Mouse (Mus musculus) adipocyte (in vitro differentiated cells): ENCODE measurements around the gene Chn2.
A peak's percentile ranks its signal among the peaks of the same experiment; 100 is the strongest.

ENCODE experiments used
- DNase-seq: peaks from one replicate; pipeline ENCODE4 v3.0.0-alpha.2; 2016; ENCODE audit warnings: low spot score

The Chn2 gene

DNA sequence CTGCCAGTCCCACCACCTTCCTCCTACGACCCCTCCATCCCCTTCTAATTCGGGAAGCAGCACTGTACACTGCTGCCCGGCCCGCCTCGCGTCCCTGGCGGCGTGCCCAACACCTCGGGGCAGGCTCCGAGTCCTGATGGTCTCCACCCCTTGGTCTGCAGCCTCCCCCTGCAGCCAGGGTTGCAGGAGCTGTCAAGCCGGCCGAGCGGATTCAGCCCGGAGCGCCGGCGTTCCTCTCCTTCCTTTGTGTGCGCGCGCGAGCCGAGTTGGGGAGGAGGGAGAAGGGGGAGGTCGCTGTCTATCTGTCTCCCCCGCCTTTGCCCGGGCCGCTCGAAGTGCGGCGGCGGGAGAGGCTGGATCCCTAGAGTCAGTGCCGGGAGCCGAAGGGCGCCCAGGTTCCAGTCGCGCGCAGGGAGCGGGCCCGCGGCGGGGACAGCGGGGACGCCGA, at the start of gene Chn2:
Chn2 (plus strand) TSS at position 198 of the 448 bp plus-strand sequence.
- DNase-seq: no peak

DNA sequence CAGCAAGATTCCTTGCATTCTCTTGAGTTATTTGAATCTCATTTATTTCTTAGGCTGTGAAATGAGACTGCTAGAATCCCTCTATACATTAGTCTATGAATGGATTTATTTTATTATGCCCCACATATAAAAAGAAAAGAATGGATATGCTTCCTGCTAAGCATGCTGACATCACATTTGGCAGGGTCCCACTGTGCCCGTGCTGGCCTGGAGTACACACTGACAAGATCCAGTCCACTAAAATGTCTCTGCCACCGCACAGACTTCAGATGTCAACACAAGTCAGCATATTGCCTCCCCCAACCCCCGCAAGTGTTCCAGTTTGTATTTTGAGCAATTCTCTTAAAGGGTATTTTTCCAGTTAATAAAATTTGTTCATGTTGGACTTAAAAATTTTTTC, 47.0 kb upstream of the Chn2 start:
- peak; percentile 23 for DNase-seq

DNA sequence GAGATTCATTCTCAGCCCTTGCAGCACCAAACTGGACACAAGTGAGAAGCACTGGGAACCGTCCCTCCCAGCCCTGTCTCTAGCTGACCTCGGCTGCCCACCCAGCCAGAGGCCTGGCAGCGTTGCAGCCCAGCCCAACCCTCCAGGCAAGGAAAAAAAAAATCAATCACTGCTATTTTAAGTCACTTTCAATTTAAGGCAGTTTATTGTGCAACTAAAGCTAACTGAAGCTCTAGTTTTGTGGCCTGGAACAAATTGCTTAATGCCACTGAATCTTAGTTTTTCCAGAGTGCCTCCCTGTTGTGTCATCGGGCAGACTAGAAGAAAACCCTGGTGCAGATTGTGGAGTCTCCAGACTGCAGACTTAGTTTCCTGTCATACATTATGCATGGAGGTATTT, 43.8 kb upstream of the Chn2 start:
- peak; percentile 84 for DNase-seq

DNA sequence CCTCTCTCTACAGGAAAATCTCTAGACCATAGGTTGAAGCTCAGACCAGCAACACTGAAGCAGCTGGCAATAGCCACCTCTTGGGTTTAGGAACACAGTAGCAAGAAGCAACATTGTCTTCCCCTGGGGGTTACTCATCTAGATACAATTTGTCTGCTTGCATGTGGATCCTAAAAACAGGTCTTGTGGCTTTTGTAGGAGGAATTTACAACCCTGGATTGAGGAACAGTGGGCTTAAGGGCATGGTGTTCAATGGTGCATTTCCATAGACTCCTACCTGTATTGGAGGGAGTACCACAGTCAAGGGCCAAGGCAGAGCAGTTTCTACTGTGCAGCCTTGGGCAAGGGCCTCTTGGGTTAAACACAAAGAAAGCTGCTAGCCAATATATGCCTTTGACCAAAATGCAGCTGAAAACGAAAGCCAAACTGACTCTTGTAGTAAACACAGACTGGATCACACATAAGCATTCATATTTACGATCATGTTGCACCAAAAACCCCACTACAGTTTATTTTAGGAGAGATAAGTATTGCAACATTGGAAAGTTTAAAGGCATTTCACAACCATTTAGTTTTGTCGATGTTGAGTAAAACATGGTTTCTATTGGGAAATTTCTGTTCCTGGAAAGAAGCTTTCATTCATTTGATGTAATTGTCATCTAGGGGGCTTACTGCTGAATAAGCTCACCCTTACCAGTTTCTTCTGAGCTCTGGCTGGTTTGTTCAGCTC, 43.0 kb upstream of the Chn2 start:
- peak; percentile 68 for DNase-seq

DNA sequence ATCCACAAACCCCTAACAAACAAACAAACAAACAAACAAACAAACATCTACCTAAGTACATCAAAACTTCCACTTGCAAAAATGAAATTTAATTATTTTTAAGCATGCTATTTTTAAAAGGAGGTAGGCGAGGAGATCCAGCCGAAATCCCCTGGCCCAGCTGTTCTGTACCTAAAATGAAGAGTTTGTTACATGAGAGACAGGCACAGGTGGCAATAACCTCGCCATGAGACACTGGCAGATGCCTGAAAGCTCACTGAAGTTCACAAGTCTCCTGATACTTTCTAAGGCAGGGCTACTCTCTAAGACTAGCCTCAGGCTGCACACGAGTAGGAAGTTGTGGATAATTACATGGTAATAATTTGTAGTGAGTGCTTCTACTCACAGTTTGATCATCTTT, 34.1 kb upstream of the Chn2 start:
- no peak for DNase-seq

DNA sequence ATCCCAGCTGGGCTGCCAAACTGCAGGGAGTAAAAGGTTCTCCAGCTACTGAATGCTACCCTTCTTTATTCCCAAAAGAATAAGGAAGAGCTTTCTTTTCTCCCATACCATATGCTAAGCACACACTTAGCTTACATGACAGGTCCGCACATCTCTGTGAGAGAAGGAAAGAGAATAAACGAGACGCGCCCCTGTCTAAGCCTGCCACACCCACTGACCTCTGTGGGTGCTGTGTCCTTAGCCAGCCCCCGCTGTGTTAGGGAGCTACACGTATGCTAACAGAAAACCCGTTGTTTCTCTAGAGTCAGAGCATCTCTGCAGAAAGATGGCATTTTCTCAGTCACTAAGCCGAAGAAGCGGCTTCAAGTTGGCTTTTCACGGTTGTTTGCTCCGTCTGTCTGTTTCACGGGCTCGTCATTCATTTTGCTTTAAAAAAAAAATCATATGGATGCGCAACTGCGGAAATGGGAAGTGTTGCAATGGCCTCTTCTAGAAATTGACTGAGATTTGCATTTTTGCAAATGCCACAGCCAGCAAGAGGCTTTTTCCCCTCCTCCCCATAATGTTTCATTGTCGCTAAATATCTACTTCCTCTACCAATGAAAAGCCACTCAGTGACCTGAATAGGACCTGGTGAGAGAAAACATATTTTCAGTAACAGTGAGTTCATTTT, 30.8 kb upstream of the Chn2 start:
- no peak for DNase-seq

- DNase-seq: no peak
Measured at GRCm38 (mm10) chr6:54009293-54009692, 30.1 kb upstream of the Chn2 start.

DNA sequence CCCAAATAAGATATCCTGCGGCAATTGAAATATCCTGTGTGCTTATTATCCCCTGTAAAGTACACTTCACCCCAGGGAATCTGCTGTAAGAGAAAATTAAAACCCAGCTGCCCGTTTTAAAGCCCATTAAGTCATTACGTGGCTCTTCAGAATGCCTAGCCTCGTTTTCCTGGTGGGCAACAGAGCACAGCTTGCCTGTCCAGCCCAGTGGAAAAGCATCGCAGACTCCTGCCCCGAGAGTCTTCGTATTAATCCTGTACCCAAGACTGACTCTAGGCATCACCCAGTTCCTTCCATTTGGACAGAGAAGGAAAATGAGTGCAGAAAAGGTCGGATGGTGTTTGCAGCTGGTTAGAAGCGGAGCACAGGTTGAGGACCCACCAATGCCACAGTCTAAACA, 29.0 kb upstream of the Chn2 start:
- no peak for DNase-seq

GRCm38 (mm10) chr6:54012163-54012562, 27.2 kb upstream of the Chn2 start:
- DNase-seq: no peak

GRCm38 (mm10) chr6:54018038-54018437, 21.3 kb upstream of the Chn2 start:
- DNase-seq: no peak

DNA sequence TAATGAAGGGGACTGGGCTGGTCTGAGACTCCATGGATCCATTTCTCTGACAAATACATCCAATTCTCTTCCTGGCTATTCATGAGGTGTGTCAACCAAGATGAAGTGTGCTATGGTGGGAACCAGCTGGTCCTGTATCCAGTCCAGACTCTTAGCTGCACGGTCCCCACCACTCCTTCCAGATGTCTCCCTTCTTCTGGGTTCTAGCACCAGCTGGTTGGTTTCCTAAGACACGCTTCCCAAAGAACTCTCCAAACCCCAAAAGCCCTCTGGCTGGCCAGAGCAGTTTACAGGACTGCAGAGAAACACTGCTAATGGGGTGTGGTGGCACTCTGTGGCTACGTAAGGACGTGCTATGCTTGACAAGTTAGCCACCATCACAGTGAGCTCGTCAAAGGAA, 20.5 kb upstream of the Chn2 start:
- no peak for DNase-seq

GRCm38 (mm10) chr6:54021123-54021789, 18.1 kb upstream of the Chn2 start:
- DNase-seq: no peak

- DNase-seq: no peak
Measured at GRCm38 (mm10) chr6:54023846-54024245, 15.5 kb upstream of the Chn2 start.

- DNase-seq: no peak
Measured at GRCm38 (mm10) chr6:54028706-54029105, 10.6 kb upstream of the Chn2 start.

DNA sequence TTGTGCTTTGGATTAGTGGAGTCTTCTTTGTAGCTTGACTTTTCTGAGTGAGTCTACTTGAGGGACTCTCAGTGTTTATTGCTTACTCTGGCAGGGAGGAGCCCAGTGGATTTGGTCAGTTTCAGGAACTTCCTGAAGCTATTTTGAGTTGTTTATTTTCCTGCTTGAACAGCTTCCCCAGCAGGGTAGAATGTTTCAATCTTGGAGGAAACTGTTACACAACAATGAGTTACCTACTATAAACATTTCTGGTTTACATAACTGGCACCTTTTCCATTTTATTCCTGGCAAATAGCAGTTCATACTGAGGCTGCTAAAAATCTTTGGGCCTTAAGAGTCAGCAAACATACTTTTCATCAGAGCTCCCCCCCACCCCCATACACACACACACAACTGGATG, 9.0 kb upstream of the Chn2 start:
- peak; percentile 30 for DNase-seq

GRCm38 (mm10) chr6:54030776-54031175, 8.6 kb upstream of the Chn2 start:
- no peak for DNase-seq

- peak; percentile 48 for DNase-seq
Measured at GRCm38 (mm10) chr6:54034471-54034870, 4.9 kb upstream of the Chn2 start.

DNA sequence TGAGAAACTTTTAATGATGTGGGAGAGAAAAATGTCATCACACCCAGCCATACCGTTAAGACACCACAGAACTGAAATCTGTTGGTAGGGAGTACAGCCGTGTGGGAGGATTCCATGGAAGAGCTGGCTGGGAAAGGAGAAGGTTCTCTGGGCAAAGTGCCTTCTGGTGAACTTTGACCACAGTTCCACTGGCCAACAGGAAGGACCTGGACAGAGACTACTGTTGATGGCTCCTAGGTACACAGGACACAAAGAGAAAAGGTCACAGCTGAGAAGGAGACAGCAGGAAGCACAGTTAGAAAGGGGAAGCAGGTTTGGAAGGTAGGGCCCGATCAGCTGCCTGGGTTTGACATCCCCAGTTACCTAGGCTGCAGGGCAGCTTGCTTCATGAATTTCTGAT, 3.8 kb upstream of the Chn2 start:
- peak; percentile 36 for DNase-seq

GRCm38 (mm10) chr6:54038866-54039265, 488 bp upstream of the Chn2 start:
- no peak for DNase-seq

DNA sequence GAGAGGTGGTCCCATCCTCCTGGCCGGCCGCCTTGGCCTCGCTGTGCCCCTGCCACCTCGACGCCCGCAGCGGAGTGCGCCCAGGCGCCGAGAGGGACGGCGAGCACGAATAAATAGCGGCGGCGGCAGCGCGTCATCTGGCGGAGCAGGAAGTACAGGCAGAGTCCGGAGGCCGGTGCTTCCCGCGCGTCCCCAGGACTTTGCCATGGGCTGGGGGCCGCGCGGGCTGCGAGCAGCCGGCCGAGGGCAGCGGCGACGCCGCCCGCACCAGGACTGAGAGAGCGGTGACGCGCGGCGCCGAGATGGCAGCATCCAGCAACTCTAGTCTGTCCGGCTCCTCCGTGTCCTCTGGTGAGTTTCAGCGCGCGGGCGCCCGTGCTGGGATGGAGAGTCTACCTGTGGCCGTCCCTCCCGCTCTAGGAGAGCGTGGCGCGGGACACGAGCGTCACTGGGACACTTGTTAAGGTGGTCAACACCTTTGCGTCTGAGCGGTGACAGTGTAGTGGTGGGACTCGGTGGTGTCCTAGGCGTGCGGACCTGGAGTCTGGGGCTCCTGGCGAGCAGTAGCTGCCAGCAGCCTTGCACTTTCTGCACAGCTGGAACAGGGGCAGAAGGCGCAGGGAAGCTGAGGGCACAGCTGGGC, 572 bp downstream of the Chn2 start:
- DNase-seq: no peak

DNA sequence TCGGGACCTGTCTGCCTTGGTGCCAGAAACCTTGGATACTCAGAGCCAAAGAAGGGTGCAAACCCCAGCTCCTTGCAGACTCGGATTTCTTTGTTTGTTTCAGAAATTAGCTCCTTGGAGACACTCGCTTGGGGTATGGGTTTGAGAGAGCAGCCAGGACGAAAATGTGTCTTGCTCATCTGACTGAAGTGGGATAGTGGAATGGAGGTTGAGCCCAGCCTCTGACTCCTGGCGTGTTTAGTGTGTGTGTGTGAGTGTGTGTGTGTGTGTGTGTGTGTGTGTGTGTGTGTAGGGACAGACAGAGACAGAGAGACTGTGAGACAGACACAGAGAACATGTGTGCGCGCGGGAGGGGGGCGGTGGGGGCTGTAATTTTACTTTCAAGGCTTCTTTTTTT, 1.1 kb downstream of the Chn2 start:
- no peak for DNase-seq

- no peak for DNase-seq
Measured at GRCm38 (mm10) chr6:54041386-54042043, 2.2 kb downstream of the Chn2 start.
